Mouse (Mus musculus) heart, embryonic 15.5 days (tissue): ENCODE measurements around the gene Abca8b. TPM values are rescaled to one million over a fixed set of nuclear protein-coding genes. Genes with fewer than 3 reads are reported as not detected.

Experiments used
- ATAC-seq: fragments of 200-750 bp; cut with Nextera tagmentation; replicated peaks from 2 replicates; pipeline ENCODE4 v1.8.0; 2017; ENCODE audit warnings: low read depth, moderate TSS enrichment; ENCODE audit not compliant: insufficient number of reproducible peaks, insufficient read depth, low FRiP score
- H3K27ac ChIP-seq: fragments of 300-500 bp; sonication (generic); 2 replicates; pipeline ENCODE4 v1.5.1; 2015; ENCODE audit warnings: mild to moderate bottlenecking, inconsistent platforms
- H3K27me3 ChIP-seq: fragments of 300-500 bp; sonication (generic); 2 replicates; pipeline ENCODE4 v1.6.1; 2015; ENCODE audit warnings: inconsistent platforms
- H3K36me3 ChIP-seq: fragments of 300-500 bp; sonication (generic); 2 replicates; pipeline ENCODE4 v1.6.1; 2015; ENCODE audit warnings: mild to moderate bottlenecking, inconsistent platforms
- H3K4me1 ChIP-seq: fragments of 300-500 bp; sonication (generic); replicated peaks from 2 replicates; pipeline ENCODE4 v1.6.1; 2015; ENCODE audit warnings: inconsistent platforms
- H3K4me2 ChIP-seq: fragments of 300-500 bp; sonication (generic); 2 replicates; pipeline ENCODE4 v1.6.1; 2015; ENCODE audit warnings: inconsistent platforms, mild to moderate bottlenecking, moderate library complexity
- H3K4me3 ChIP-seq: fragments of 300-500 bp; sonication (generic); 2 replicates; pipeline ENCODE4 v1.5.1; 2015; ENCODE audit warnings: mild to moderate bottlenecking, inconsistent platforms
- H3K9ac ChIP-seq: fragments of 300-500 bp; sonication (generic); 2 replicates; pipeline ENCODE4 v1.6.1; 2015; ENCODE audit warnings: mild to moderate bottlenecking, inconsistent platforms
- H3K9me3 ChIP-seq: fragments of 300-500 bp; sonication (generic); replicated peaks from 2 replicates; pipeline ENCODE4 v1.6.1; 2016; ENCODE audit warnings: inconsistent platforms
- WGBS: fragments of 180-500 bp; shearing (Covaris S2); methylation state at CpG from one replicate; pipeline ENCODE4 v1.1.7; 2015; ENCODE audit warnings: mixed read lengths; 5-methylcytosine and 5-hydroxymethylcytosine counted together
- polyA plus RNA-seq: library from polyadenylated mRNA; unstranded; fragments of >200 nt; fragmentation: Nextera tagmentation; extraction: Ambion mirVana; gene quantifications from 2 replicates; pipeline ENCODE4 v1.2.1, GENCODE M21; 2015

Abca8b gene
- polyA plus RNA-seq, 1 experiment from 2014 or later: 0.83 TPM

DNA sequence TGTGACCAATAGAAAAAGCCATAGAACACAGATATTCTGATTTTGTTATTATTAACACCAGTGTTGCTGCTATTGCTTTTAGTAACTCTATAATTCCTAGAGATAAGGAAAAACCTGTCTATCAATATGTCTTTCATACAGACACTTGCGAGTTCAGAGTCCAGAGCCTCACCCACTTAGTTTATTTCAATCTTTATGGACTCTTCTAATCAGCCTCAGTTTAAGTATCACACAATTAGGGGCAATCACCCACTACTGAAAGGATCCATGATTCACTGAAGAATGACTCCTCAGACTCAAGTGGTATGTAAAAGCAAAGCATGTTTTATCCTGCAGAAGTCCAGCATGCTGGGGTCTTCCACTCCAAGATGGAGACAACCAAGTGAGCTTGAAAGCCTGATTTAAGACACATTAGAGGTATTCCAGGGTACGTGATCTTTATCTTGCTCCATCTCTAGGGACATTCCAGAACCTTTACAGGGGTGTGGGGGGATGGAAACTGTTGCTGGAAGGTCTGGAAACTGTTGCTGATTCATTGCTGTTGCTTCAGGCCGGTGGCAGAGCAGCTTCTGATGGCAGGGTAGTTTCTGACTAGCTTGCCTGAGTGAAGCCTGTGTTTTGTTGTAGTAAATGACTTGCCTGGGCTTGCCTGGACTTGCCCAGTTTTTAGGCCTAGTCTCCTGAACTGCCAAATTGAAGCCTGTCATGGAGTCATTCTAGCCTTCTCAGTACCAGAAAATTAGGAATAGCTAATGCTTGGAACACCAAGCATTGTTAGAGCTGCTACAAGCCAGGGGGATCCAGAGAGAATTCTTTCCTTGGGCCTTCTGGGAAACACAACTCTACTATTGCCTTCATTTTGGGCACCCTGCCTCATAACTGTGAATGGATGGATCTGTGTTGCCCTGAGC lies 101.5 kb downstream of the Abca8b start:
- ATAC-seq: no peak
- Histone ChIP-seq H3K9me3 (no peaks in the 10 kb centered on the region), H3K9ac (no peak overlapping the region), H3K27me3 (no peaks in the 10 kb centered on the region), H3K4me1 (no peaks in the 10 kb centered on the region), H3K36me3 (no peaks in the 10 kb centered on the region), H3K4me2 (no peak overlapping the region), H3K27ac (no peak overlapping the region; the same call in 1 of the 2 replicates), H3K4me3 (no peak overlapping the region)
- 69% methylated on average over 3 of the region's 3 CpGs for WGBS

DNA sequence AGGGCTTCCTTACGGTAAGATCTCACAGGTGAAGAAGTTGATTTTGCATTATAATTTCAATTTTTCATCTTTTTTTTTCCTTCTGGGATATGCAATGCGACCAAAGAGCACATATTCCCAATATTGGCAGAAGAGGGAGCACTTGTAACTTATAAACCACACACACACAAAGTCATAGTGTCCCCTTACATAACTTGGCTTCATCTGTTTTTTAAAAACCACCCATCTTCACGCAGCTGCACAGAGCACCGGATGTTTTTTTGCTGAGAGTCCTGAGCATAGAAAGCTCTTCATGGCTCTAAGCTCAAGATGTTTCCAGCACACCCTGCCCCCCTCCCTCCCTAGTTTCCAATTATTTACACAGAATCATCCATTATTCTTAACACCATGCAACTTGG lies 103.7 kb downstream of the Abca8b start:
- Histone ChIP-seq H3K27ac (no peak overlapping the region), H3K27me3 (no peaks in the 10 kb centered on the region), H3K9ac (no peak overlapping the region), H3K4me1 (no peaks in the 10 kb centered on the region), H3K9me3 (no peaks in the 10 kb centered on the region), H3K36me3 (no peaks in the 10 kb centered on the region), H3K4me2 (no peak overlapping the region), H3K4me3 (no peak overlapping the region)
- ATAC-seq: no peak
- WGBS: 66% methylated on average over 4 of the region's 4 CpGs

DNA sequence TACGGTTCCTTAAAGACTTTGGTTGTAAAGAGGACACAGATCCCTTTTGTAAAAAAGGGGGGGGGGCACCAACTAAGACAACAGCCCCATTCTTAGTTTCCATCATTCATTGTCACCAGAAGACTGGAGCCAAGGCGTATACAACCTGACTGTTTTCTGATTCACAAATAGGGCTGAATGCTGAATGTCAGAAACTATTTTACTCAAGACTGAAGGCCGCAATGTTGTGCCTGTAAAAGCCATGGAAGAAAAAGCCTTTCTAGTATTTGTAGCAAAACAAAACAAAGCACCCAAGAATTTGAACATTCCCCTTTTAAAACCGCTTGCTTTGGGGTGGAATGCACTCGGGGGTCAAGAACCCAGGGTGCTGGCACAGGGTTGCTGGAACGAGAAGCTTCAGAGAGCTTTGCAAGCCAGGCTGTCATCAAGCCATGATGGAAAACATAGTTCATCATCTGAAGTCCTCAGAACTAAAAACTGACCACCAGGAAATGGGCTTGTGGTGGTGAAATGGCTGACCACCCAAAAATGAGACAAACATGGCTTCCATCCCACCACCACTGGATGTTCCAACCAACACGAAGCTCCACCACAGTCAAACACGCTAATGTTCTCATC lies 104.2 kb downstream of the Abca8b start:
- no peak overlapping the region for H3K4me2 ChIP-seq
- H3K36me3 ChIP-seq: no peaks in the 10 kb centered on the region
- no peak for ATAC-seq
- no peaks in the 10 kb centered on the region for H3K27me3 ChIP-seq
- 80% methylated on average over 8 of the region's 8 CpGs for WGBS
- no peak overlapping the region for H3K4me3 ChIP-seq
- no peaks in the 10 kb centered on the region for H3K4me1 ChIP-seq
- no peaks in the 10 kb centered on the region for H3K9me3 ChIP-seq
- no peak overlapping the region for H3K27ac ChIP-seq
- no peak overlapping the region for H3K9ac ChIP-seq

DNA sequence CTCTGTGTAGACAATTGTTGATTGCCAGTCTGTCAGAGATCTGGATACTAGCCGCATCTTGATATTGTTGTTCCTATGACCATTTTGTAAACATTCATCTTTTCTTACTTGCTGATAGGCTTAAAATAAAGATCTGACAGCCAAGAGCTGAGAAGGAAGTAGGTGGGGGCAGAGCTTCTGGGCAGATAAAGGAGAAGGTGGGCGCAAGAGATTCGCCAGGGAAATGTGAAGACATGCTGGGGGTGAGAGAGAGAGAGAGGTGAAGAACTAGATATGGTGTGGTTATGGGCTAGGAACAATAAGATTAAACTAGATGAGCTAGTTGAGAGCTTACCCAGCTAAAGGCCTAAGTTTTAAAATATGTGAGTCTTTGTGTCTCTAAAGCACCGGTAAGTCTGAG lies 106.0 kb downstream of the Abca8b start:
- 84% methylated on average over 4 of the region's 4 CpGs for WGBS
- H3K9ac ChIP-seq: no peak overlapping the region

DNA sequence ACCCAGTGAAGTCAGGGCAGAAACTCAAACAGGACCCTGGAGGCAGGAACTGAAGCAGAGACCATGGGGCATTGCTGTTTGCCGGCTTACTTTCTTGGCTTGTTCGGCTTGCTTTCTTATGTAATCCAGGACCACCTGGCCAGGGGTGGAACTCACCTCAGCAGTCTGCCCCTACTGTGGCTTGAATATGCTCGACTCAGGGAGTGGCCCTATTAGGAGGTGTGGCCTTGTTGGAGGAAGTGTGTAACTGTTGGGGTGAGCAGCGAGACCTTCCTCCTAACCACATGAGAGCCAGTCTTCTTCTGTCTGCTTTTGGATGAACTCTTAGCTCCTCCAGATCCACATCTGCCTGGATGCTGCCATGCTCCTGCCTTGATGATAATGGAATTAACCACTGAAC lies 108.9 kb downstream of the Abca8b start:
- Histone ChIP-seq H3K9me3 (no peaks in the 10 kb centered on the region), H3K4me2 (no peak overlapping the region), H3K36me3 (no peaks in the 10 kb centered on the region), H3K4me1 (0 out of 2 replicates have a peak, but pooled peaks cover 3% of the 10 kb centered on the region), H3K4me3 (no peak overlapping the region), H3K27ac (no peak overlapping the region), H3K9ac (no peak overlapping the region), H3K27me3 (no peaks in the 10 kb centered on the region)
- WGBS: 91% methylated on average over 4 of the region's 4 CpGs
- ATAC-seq: no peak

More for the DNA sequence above, 106.0 kb downstream of the Abca8b start:
- Histone ChIP-seq H3K27ac (no peak overlapping the region), H3K4me1 (no peaks in the 10 kb centered on the region), H3K9me3 (no peaks in the 10 kb centered on the region), H3K4me2 (no peak overlapping the region), H3K27me3 (no peaks in the 10 kb centered on the region), H3K4me3 (no peak overlapping the region), H3K36me3 (no peaks in the 10 kb centered on the region)
- no peak for ATAC-seq

DNA sequence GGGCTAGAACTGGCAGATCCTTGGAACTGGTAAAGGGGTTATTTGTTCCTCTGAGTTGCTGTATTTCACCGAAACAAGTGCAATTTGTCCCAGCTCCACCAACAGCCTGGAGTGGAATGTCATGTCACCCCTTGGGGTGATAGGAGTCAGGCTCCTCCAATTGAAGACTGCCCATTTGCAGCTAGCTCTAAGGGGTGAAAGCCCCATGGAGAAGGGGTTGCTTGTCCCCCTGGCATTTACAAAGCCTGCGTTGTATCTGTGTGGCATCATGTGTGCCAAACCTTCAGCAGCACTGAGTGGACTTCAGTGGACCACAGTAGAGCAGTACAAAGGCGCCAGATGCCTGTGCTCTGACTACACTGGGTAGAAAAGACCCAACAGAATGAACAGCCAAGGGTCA lies 110.1 kb downstream of the Abca8b start:
- H3K4me1 ChIP-seq: 0 out of 2 replicates have a peak, but pooled peaks cover 3% of the 10 kb centered on the region
- no peak overlapping the region for H3K4me3 ChIP-seq
- no peak overlapping the region for H3K4me2 ChIP-seq
- H3K36me3 ChIP-seq: no peaks in the 10 kb centered on the region
- no peak for ATAC-seq
- no peak overlapping the region for H3K9ac ChIP-seq
- H3K9me3 ChIP-seq: no peaks in the 10 kb centered on the region
- H3K27ac ChIP-seq: no peak overlapping the region
- no peaks in the 10 kb centered on the region for H3K27me3 ChIP-seq
- 83% methylated on average over 3 of the region's 3 CpGs for WGBS

DNA sequence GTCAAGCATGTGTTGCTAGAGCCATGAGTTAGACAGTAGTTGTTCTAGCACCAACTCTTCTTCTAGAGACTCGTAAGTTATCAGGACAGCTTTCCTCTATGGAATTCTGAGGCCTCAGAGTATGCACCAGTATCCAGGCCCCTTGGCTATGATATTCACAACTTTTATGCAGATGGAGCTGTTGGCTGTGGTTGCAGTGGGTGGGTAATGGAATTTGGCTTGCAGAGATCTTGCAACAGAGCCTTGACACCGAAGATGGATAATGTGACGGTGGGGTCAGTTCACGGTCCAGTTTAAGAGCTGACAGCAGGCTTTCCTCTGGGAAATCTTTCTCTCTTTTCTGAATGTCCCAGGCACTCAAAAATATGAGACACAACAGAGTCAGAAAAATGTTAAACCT lies 110.8 kb downstream of the Abca8b start:
- no peak overlapping the region for H3K27ac ChIP-seq
- 41% methylated on average over 4 of the region's 4 CpGs for WGBS

DNA sequence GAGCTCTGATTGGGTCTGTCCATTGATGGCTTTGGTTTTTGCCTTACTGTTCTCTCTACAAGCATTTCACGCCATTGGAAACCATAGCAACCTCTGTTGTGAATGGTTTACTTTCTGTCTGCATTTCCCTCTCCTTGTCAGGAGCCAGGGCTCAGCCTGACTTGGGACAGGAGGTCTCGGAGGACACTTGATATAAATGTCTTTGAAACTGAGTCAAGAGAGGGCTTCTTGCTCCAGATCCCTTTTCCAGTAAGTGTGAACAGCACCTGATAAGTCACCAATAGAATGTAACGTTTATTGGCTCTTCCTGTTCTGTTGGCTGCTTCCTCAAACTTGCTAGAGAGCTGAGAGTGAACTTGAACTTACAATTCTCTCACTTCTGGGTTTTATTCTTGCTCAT lies 111.5 kb downstream of the Abca8b start:
- H3K27me3 ChIP-seq: no peaks in the 10 kb centered on the region
- H3K4me2 ChIP-seq: no peak overlapping the region
- H3K9me3 ChIP-seq: no peaks in the 10 kb centered on the region
- 0 out of 2 replicates have a peak, but pooled peaks cover 3% of the 10 kb centered on the region for H3K4me1 ChIP-seq
- 40% methylated on average over 3 of the region's 3 CpGs for WGBS
- no peak overlapping the region; the same call in 1 of the 2 replicates for H3K27ac ChIP-seq
- no peaks in the 10 kb centered on the region for H3K36me3 ChIP-seq
- no peak overlapping the region for H3K9ac ChIP-seq
- ATAC-seq: no peak
- no peak overlapping the region for H3K4me3 ChIP-seq

More for the DNA sequence above, 110.8 kb downstream of the Abca8b start:
- Histone ChIP-seq H3K4me2 (no peak overlapping the region), H3K4me3 (no peak overlapping the region), H3K27me3 (no peaks in the 10 kb centered on the region), H3K4me1 (0 out of 2 replicates have a peak, but pooled peaks cover 3% of the 10 kb centered on the region), H3K9ac (no peak overlapping the region), H3K36me3 (no peaks in the 10 kb centered on the region), H3K9me3 (no peaks in the 10 kb centered on the region)
- ATAC-seq: no peak

Other genes starting within 250 kb of the Abca8b start
- not detected in 2 replicates for gene 1700012B07Rik, start 167.8 kb downstream of the Abca8b start, polyA plus RNA-seq
- 4.2 and 6.1 TPM in 2 replicates for gene Abca8a, start 100.1 kb upstream of the Abca8b start, polyA plus RNA-seq
- 3.8 TPM in 2 replicates for gene Abca9, start 172.4 kb upstream of the Abca8b start, polyA plus RNA-seq